Mouse (Mus musculus) CD4-positive, CD25-positive, alpha-beta regulatory T cell, adult 2 months (primary cell): ENCODE data around the gene Iqcn.

Source experiments
- DNase-seq: peaks from one replicate; pipeline ENCODE4 v3.0.0-alpha.2; 2012; ENCODE audit warnings: low read depth, low spot score

Iqcn gene

DNA sequence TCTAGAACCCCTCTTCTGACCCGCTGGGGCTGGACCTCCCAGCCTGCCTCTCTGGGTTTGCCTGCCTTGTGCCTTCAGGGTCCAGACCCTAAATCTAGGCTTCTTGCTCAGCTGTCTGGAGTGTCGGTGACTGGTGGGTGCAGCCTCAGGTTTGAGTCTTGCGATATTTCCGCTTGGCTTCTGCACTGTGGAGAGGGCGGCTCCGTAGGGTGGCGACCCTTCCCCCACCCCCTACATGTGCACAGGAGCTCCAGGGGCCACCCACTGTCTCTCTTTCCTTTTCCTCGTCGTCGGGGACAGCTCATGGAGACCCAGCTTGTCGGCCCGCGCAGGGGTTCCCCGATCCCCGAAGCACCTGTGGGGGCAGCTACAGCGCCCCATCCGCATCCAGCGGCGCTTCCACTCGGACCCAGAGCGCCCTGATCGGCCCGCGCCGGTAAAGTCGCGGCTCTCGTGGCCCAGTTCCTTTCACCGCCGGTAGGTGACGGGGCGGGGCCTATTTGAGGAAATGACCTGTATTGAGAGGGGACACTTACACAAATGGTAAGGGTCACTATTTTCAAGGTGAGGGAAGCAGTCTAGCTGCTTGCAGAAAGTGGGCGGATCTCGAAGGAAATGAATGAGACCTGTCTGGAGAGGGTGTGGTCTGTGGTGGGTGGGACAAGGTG lies 26.7 kb downstream of the Iqcn start:
- DNase-seq: peak; percentile 67

DNA sequence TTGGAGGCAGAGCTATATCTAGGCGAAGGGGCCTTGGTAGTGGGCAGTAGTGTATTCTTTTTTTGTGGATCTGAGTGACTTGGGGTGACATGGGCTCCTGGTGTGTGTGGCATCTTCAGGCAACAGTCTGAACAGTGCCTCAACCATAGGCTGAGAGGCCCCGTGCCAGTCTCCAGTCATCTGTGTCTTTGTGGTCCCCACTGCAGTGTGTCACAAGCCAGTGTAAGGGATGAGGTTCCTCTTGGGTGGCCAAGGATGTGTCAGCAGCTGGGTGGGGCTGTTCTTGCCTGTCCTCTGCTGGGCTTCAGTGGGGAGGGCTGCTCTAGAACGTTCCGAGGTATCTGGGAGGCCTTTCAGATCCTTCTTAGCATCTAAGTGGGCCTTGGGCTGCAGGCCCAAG lies 27.7 kb downstream of the Iqcn start:
- DNase-seq: no peak

DNA sequence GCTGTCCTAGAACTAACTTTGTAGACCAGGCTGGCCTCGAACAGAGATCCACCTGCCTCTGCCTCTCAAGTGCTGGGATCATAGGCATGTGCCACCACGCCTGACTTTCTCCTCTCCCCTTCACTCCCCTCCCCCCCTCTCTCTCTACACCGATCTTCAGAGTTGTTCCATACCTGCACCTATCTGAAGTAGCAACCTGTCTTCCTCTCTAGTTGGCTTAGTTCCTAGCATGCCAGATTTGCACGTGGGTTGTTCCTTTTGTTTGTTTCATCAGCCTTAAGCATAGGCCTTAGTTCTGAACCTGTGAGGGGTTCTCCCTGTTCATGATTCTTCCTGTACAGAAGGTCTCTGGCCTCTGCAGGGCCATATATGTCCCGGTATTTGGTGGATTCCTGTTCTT lies 34.4 kb downstream of the Iqcn start:
- DNase-seq: no peak

DNA sequence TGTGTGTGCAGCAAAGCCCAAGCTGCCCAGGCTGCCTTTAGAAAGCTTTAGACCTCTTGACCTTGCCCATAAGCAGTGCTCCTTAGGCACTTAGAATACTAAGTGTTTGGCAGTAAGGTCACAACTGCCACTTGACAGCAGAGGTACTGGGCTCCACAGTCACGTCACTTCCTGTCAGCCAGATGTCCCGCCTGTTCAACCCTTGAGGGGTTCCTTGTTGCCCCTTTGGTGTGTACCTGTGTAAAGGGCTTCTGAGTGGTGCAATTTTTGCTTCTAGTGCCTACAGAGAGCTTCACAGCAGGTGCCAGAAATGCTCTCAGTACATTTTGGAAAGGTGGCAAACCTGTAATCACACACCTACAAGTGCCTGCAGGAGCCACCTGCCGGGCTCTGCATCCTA lies 35.0 kb downstream of the Iqcn start:
- DNase-seq: no peak

DNA sequence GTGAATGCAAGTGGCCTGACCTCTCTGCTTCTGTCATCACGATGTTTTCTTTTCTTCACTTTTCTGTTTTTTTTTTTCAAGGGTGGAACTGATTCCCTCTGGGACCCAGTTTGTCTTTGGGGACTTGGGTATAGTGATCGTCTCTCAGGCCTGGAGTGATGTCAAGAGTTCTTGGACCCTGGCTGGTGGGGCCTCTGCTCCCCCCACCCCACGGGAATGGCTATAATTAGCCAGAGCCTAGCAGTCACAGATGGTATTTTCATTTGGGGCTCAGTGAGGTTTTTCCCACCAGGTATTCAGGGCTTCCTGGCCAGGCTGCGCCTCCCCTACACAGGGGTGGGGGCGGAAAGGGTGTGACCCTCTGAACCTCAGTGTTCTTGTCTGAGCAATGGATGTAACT lies 38.4 kb downstream of the Iqcn start:
- DNase-seq: no peak

DNA sequence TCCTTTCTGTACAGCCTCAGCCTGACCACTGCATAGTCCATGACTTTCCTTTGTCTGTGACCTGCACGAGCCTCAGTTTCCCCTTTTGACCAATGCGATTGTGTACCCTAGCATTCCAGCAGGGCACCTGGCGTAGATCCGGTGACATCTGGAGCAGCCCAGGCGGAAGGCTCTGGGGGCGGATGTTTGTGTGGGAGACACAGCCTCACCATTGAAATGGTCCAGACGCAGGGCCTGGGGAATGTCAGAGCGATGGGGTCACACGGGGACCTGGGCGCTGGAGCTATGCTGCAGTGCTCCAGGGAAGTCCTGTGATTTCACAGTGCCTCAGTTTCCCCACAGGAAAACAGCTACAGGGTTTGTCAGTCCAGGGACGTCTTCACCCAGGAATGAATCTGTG lies 38.9 kb downstream of the Iqcn start:
- DNase-seq: no peak

DNA sequence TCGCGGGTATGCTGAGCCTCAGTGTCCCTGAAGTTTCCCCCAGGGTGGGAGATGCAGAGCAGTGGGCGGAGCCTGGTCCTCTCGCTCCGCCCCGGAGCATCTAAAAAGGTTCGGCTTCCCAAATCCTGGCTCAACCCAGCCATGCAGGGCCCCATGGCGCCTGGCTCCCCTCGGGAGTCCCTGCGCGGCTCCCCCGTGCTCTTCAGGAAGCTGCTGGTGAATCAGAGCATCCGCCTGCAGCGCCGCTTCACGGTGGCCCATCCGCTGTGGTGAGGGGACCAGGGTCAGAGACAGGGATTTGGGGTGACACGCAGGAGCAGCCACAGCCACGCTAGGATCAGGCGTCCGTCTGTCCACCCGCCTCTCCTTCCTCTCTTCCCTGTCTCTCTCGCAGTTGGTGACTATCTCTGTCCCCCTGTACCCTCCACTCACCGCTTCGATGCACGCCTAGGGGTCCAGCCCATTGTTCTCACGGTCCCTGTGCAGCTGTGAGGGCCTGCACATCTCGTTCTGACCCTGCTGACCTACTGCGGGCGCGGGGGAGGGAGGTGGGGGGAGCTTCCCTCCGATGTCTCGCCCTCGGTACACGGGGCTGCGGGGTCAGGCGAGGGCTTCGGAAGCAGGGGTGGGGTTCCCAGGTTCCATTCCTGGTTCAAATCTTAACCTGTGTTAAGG lies 39.9 kb downstream of the Iqcn start:
- DNase-seq: peak; percentile 53

DNA sequence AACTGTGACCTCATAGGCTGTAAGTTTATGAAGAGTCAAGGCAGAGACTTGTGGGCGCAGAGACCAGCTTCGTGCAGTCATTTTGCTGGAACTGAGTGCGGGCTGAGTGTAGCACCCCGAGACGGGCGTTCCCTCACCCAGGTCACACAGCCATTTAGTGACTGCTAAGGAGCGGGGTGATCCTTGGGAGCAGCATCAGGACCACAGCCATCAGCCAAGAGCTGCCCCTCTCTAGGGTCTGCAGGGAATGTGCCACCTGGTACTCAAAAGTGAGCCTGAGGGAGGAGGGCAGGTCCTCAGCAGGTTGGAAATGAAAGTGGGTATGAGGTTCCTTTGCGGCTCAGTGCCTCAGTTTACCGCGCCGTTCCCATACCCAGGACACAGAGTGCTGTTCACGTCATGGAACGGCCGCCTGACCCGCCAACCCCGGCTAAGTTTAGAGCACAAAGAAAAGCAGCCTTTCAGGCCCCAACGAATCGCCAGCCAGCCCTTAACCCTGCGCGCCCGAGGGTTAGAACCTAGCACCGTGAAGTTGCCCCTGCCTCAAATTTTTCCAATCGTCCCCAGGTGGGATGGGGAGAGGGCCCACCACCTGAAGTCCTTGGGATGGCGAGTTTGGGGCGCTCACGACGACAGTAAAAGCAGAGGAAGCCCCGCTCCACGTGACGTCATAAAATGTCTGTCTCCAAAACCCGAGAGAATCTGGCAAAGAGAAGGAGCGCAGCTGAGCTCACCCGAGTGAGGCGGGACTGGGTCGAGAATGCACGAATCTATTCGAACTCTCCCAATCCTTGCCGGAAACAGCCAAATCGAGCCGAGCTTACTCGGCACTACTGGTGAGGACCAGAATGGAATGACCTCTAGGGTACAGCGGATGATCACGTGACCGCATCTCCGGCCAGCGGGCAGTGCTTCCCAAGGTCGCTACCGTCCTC lies 40.7 kb downstream of the Iqcn start:
- DNase-seq: peak; percentile 70

DNA sequence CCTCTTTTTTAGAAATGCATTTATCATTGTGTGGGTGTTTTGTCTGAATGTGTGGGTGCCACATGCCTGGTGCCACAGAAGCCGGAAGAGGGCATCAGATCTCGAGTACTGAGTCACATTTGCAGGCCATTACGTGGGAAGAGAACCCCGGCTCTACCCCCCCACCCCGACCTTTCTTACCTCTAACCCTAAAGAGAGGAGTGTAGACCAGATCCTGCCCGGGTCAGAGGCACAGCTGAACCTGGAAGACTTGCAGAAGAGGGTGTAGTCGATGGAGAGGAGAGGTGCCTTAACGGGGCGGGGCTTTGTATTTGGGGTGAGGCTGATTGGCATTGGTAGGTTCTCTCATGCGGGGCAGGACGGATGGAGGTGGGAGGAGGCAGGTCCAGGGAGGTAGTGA lies 41.5 kb downstream of the Iqcn start:
- peak; percentile 57 for DNase-seq

DNA sequence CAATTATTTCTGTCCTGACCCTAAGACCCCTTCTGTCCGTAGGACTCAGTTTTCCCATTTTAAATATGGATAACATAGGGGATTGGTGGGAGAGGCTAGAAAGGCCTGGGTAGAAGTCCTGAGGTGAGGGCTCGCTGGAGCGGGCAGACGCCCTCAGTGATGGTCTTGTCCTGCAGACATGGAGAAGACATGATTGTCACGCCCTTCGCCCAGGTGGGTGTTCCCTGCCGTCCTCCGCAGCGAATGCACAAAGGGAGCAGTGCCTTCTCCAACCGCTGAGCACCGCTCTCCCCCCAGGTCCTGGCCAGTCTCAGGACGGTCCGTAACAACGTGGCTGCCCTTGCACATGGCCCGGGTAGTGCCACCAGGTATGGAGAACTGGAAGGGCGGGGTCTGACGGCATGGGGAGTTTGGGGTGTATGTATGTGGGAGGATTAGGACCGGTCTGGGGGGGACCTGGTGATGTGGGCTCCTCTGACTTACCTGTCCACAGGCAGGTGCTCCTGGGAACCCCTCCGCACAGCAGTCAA lies 42.5 kb downstream of the Iqcn start:
- no peak for DNase-seq

DNA sequence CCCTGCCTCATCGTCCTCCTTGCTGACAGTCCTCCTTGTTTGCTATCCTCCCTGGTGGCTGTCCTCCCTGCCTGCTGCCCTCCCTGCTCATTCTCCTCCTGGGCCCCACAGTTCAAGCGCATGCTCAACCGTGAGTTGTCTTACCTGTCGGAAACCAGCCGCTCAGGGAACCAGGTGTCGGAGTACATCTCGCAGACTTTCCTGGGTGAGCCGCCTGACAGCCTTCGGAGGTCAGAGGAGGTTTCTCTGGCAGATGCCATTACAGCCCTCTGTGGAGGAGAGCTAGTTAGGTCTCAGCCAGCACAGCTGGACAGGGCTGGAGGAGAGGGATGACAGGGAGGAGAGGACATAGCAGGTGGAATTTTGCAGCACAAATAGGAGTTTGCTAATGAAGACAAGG lies 43.4 kb downstream of the Iqcn start:
- no peak for DNase-seq

DNA sequence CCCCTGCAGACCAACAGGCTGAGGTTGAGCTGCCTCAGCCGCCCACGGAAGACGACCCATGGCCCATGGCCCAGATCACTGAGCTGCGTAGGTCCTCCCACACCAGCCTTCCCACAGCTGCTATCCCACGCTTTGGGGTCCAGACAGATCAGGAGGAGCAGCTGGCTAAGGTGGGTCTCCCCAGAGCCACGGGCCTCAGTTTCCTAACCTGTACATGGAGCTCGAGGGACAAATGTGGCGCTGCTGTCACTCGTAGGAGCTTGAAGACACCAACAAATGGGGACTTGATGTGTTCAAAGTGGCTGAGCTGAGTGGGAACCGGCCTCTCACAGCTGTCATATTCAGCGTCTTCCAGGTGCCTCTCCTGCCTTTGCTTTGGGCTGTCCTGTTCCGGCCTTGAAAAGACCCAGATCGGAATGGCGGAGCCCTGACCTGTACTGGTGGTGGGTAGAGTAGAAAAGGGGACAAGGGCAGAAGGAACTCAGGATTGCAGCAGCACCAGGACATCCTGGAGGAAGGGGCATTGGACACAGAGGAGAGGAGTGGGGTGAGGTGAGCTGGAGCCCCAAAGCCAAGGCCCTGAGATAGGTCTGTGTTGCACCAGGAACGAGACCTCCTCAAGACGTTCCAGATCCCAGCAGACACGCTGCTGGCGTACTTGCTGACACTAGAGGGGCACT lies 44.1 kb downstream of the Iqcn start:
- DNase-seq: no peak

DNA sequence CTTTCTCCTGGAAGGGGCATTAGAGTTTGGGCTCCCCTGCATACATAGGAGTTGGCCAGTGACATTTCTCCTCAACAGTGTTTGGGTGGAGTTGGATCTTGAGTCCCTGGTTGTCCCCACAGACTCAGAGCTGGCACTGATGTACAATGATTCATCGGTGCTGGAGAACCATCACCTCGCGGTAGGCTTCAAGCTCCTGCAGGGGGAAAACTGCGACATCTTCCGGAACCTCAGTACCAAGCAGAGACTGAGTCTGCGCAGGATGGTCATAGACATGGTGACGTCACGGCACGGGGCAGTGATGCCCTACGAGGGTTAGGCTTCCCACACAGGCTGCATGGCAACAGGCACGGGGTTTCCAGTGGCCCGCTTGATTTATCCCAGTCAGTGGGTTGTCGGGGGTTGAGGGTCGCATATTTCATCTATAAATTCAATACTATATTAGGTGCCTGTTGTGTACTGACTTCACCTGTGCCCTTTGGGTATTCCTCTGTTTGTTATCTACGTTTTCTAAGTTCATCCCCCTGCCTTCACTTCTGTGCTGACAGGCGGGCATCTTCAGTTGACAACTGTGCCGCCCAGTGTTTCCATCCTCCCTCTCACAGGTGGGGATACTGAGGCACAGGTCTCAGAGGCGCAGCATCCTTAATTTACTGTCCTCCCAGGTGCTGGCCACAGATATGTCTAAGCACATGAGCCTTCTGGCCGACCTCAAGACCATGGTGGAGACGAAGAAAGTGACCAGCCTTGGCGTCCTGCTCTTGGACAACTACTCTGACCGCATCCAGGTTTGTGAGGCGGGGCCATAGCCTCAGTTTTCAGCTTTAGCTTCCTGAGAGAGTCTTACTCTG lies 45.2 kb downstream of the Iqcn start:
- no peak for DNase-seq

DNA sequence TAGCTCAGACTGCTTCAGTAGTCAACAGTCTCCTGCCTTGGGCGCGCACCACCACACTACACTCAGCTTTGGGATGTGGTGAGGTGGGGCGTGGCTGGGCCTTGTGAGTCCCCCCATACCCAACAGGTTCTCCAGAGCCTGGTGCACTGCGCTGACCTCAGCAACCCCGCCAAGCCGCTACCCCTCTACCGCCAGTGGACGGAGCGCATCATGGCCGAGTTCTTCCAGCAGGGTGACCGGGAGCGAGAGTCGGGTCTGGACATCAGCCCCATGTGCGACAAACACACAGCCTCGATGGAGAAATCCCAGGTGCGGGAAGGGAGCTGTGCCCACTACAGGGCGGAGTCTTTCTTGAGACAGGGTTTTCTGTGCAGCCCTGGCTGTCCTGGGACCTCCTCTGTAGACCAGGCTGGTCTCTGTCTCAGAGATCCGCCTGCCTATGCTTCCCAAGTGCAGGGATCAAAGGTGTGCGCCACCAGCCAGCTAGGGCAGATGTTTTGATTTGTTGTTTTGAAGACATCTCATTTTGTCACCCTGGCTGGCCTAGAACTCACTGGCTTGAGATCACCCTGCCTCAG lies 45.9 kb downstream of the Iqcn start:
- no peak for DNase-seq

DNA sequence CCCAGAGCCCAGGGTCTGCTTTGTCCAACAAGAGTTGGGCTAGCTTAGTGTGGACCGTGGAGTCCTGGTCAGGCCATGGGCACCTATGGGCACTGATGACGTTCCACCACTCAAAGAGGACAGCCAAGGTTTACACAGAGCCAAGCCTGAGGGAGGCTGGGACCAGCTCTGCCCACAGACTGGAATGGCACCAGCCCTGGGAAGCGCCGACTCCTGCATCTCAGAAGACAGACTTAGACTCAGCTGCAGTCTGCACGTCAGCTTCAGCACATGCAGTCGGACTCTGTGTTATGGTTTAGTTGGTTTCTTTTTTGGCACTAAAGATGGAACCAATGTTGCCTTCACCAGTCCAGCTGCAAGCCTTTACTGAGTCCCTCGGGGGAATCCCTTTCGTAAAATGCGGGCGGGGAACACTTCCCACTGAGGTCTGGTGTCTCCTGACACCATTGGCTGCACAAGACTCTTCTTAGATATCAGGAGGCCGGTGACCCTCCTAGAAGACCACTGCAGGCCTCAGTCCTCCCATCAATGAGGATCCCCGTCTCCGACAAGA lies 46.9 kb downstream of the Iqcn start:
- no peak for DNase-seq

DNA sequence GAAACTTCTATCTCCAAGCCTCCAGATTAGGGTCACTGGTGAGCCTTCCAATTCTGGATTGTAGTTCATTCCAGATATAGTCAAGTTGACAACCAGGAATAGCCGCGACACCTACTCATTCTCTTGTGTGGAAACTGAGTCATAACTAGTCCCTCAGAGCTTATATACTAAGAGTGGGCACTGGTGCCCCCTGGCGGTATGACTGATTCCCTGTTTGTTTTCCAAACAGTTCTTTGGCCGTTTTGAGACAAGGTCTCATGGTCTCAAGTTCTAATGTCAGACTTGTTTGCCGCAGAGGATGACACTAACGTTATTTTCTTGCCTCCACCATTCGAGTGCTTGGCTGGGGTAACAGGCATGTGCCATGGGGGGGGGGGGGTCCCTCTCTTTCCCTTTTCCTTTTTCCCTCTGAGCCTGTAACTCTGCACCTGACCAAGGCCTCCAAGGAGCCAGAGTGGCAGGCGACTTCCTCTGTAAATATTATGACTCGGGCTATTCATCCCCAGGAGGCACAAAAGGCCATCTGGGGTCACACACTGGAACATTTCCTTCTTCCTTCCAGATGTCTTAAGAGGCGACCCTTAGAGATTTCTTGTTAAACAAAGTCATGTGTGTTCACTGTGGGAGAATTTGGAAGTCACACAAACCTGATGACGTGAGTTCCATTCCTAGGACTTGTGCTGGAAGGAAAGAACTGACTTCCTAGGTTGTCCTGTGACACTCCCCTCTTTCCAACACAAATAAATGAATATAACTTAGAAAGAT lies 48.9 kb downstream of the Iqcn start:
- peak; percentile 83 for DNase-seq

DNA sequence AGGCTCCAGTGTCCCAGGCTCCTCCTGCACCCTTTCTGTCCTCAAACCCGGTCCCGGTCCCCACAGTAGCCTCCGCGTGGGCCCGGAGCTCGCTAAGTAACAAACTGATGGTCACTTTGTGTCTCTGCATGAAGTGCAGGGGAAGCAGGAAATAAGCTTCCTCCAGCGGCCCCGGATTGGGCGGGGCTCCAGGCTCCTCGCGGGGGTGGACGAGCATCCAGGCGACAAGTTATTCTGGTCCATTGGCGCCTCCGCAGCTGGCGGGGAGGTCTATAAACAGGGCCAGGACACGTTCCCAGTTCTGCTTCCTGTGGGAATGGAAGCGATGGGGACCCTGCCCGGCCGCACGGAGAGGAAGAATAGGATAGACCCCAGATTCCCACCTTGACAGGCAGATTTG lies 49.9 kb downstream of the Iqcn start:
- peak; percentile 72 for DNase-seq

DNA sequence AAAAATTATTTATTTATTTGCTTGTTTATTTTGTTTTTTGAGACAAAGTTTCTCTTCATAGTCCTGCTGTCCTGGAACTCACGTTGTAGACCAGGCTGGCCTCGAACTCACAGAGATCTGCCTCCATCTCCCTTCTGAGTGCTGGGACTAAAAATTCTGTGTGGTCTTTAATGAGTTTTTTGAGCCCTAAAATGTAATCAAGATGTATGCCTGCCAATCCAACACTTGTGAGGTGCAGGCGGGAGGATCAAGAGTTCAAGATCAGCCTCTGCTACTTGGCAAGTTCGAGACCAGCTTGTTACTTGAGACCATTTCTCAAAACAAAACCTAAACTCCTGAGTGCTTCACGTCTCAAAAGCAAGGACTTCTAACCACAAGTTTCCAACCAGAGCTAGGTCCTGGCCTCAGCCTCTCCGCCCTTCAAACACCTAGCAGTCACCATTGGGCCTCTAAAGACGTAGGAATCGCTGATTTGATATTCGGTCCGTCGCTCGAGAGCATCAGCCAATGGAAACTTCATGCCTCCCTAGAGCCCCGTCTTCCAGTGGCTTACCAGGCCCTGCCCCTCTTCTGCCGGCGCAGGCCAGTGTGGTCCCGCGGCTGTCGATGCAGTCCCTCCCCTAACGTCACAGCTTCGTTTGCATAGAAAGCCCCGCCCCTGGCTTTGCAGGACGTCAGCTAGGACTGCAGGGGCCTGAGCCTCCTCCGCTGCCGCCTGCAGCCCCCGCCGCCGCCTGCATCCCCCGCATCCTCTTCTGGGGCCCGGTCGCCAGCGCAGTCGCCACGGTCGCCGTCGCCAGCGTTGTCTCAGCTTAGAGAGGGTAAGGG lies 51.0 kb downstream of the Iqcn start, which contains the start of gene Rab3a:
Gene Rab3a, plus strand, starts transcription at position 637 of the 828 bp plus-strand sequence.
- DNase-seq: peak; percentile 97
